Mouse (Mus musculus) midbrain, postnatal 0 days (tissue): Measurements from ENCODE around the gene Ptprj. TPM values are rescaled to one million over a fixed set of nuclear protein-coding genes. Genes with fewer than 3 reads are reported as not detected.

Experiments
- ATAC-seq: fragments of 200-750 bp; cut with Nextera tagmentation; 2 replicates; pipeline ENCODE4 v1.8.0; 2017; ENCODE audit warnings: moderate number of reproducible peaks, mild to moderate bottlenecking, moderate TSS enrichment, moderate library complexity; ENCODE audit not compliant: low FRiP score
- DNase-seq: peaks from one replicate; pipeline ENCODE4 v3.0.0-alpha.2; 2015; ENCODE audit warnings: low spot score
- H3K27ac ChIP-seq: fragments of 300-500 bp; sonication (generic); 2 replicates; pipeline ENCODE4 v1.5.1; 2014; ENCODE audit warnings: low read depth, mild to moderate bottlenecking, low read length, mixed read lengths
- H3K27me3 ChIP-seq: fragments of 300-500 bp; sonication (generic); 2 replicates; pipeline ENCODE4 v1.6.1; 2014; ENCODE audit warnings: low read length, control low read depth, mixed read lengths; ENCODE audit not compliant: insufficient read depth
- H3K36me3 ChIP-seq: fragments of 300-500 bp; sonication (generic); 2 replicates; pipeline ENCODE4 v1.6.1; 2014; ENCODE audit warnings: low read length, control low read depth, mixed read lengths; ENCODE audit not compliant: insufficient read depth
- H3K4me1 ChIP-seq: fragments of 300-500 bp; sonication (generic); 2 replicates; pipeline ENCODE4 v1.6.1; 2014; ENCODE audit warnings: mild to moderate bottlenecking, control low read depth, antibody characterized with exemption, low read length, mixed read lengths; ENCODE audit not compliant: insufficient read depth
- H3K4me2 ChIP-seq: fragments of 300-500 bp; sonication (generic); 2 replicates; pipeline ENCODE4 v1.6.1; 2014; ENCODE audit warnings: low read depth, mild to moderate bottlenecking, low read length, mixed read lengths; ENCODE audit not compliant: poor library complexity, severe bottlenecking
- H3K4me3 ChIP-seq: fragments of 300-500 bp; sonication (generic); 2 replicates; pipeline ENCODE4 v1.5.1; 2014; ENCODE audit warnings: low read depth, mild to moderate bottlenecking, low read length, moderate library complexity
- H3K9ac ChIP-seq: fragments of 300-500 bp; sonication (generic); replicated peaks from 2 replicates; pipeline ENCODE4 v1.6.1; 2014; ENCODE audit warnings: mild to moderate bottlenecking, low read length, moderate library complexity, mixed read lengths; ENCODE audit not compliant: poor library complexity, severe bottlenecking
- H3K9me3 ChIP-seq: fragments of 300-500 bp; sonication (generic); 2 replicates; pipeline ENCODE4 v1.6.1; 2016; ENCODE audit warnings: low read length, control low read depth
- CTCF ChIP-seq: IDR thresholded peaks from 2 replicates; pipeline ENCODE4 v1.5.1; 2016; ENCODE audit warnings: antibody characterized with exemption, mild to moderate bottlenecking
- WGBS: fragments of 180-500 bp; shearing (Covaris S2); extraction: QIAGEN DNeasy Blood & Tissue Kit; methylation state at CpG from one replicate; pipeline ENCODE4 v1.1.7; 2014; 5-methylcytosine and 5-hydroxymethylcytosine counted together
- polyA plus RNA-seq: library from polyadenylated mRNA; unstranded; fragments of >200 nt; fragmentation: Nextera tagmentation; extraction: Ambion mirVana; gene quantifications from 2 replicates; pipeline ENCODE4 v1.2.1, GENCODE M21; 2015
- total RNA-seq: library from RNA; depleted of rRNA; stranded (reverse); fragments of >200 nt; gene quantifications from 2 replicates; pipeline ENCODE4 v1.2.3, GENCODE M21; 2014

The Ptprj gene
- total and polyA plus RNA-seq, 2 experiments from 2014 or later, result 4.3 to 36.6 TPM

- no peak overlapping the region for H3K4me3 ChIP-seq
- no peaks in the 10 kb centered on the region for H3K9me3 ChIP-seq
- 0 out of 2 replicates have a peak, but pooled peaks cover 5% of the 10 kb centered on the region for H3K4me1 ChIP-seq
- no peak overlapping the region for H3K4me2 ChIP-seq
- TF ChIP-seq CTCF, result no peak
- 96% methylated on average over 2 of the region's 2 CpGs for WGBS
- DNase-seq (no peak), ATAC-seq (no peak)
- H3K9ac ChIP-seq, result no peak overlapping the region
- H3K27ac ChIP-seq, result no peak overlapping the region
- no peaks in the 10 kb centered on the region for H3K27me3 ChIP-seq
- H3K36me3 ChIP-seq, result no peaks in the 10 kb centered on the region
Measured at GRCm38 (mm10) chr2:90570871-90571270, 9.6 kb downstream of the Ptprj start.

DNA sequence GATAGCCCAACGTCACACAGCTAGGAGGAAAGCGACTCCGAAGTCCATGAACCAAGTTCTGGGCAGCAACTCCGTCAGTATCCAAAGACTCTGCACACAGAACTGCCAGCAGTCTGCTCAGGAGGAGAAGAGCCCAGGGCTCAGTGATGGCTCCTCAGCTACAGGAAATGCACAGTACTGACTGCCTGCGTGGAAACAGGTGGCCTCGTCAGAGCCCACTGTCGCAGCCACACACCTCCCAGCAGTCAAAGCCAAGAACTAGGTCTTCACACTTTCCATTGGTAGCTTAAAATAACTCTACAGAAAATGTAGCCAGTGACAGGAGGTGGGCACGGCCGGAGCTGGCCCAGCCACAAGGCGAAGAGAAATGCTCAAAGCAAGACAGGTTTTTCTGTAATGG is 10.2 kb downstream of the Ptprj start:
- H3K4me1 ChIP-seq, result 0 out of 2 replicates have a peak, but pooled peaks cover 5% of the 10 kb centered on the region
- no peak overlapping the region for H3K9ac ChIP-seq
- WGBS, result 89% methylated on average over 10 of the region's 10 CpGs
- no peaks in the 10 kb centered on the region for H3K27me3 ChIP-seq
- H3K36me3 ChIP-seq, result no peaks in the 10 kb centered on the region
- no peaks in the 10 kb centered on the region for H3K9me3 ChIP-seq
- no peak overlapping the region for H3K27ac ChIP-seq
- no peak for TF ChIP-seq CTCF
- DNase-seq, result no peak
- H3K4me2 ChIP-seq, result no peak overlapping the region
- no peak for ATAC-seq
- H3K4me3 ChIP-seq, result no peak overlapping the region

GRCm38 (mm10) chr2:90568961-90569481 is 11.4 kb downstream of the Ptprj start:
- 79% methylated on average over 7 of the region's 7 CpGs for WGBS
- ATAC-seq, result no peak
- Histone ChIP-seq H3K27me3 (no peaks in the 10 kb centered on the region), H3K9me3 (no peaks in the 10 kb centered on the region), H3K9ac (no peak overlapping the region), H3K4me2 (no peak overlapping the region), H3K4me3 (no peak overlapping the region), H3K27ac (no peak overlapping the region), H3K4me1 (0 out of 2 replicates have a peak, but pooled peaks cover 2% of the 10 kb centered on the region), H3K36me3 (no peaks in the 10 kb centered on the region)
- TF ChIP-seq CTCF, result no peak
- DNase-seq, result no peak

DNA sequence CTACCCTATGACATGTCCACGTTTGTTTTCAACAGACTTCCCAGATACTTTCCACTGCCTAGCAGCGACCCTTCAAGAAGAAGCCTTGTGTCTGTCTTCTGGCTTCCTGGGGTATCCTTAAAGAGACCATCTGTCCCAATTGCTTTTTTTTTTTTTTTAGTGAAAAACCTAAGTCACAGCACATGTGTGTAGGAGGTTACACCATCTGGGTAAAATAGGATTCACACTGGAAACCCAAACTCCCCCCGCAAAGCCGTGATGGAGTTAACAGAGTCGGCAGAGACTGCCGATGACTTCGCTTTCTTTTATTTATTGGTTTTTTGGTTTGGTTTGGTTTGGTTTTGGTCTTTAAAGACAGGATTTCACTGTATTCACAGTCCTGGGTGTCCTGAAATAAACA is 12.4 kb downstream of the Ptprj start:
- no peak overlapping the region for H3K4me2 ChIP-seq
- DNase-seq (no peak), ATAC-seq (no peak)
- no peaks in the 10 kb centered on the region for H3K4me1 ChIP-seq
- H3K27me3 ChIP-seq, result no peaks in the 10 kb centered on the region
- H3K27ac ChIP-seq, result no peak overlapping the region
- no peaks in the 10 kb centered on the region for H3K36me3 ChIP-seq
- no peak overlapping the region for H3K4me3 ChIP-seq
- no peaks in the 10 kb centered on the region for H3K9me3 ChIP-seq
- no peak for TF ChIP-seq CTCF
- 90% methylated on average over 7 of the region's 7 CpGs for WGBS
- H3K9ac ChIP-seq, result no peak overlapping the region

- WGBS, result 73% methylated on average over 8 of the region's 8 CpGs
- no peaks in the 10 kb centered on the region for H3K9me3 ChIP-seq
- DNase-seq (no peak), ATAC-seq (no peak)
- no peak overlapping the region for H3K9ac ChIP-seq
- TF ChIP-seq CTCF, result no peak
- no peaks in the 10 kb centered on the region for H3K4me1 ChIP-seq
- no peak overlapping the region for H3K4me2 ChIP-seq
- H3K27ac ChIP-seq, result no peak overlapping the region
- H3K36me3 ChIP-seq, result no peaks in the 10 kb centered on the region
- H3K27me3 ChIP-seq, result no peaks in the 10 kb centered on the region
- no peak overlapping the region for H3K4me3 ChIP-seq
Measured at GRCm38 (mm10) chr2:90566773-90567528, 13.5 kb downstream of the Ptprj start.

DNA sequence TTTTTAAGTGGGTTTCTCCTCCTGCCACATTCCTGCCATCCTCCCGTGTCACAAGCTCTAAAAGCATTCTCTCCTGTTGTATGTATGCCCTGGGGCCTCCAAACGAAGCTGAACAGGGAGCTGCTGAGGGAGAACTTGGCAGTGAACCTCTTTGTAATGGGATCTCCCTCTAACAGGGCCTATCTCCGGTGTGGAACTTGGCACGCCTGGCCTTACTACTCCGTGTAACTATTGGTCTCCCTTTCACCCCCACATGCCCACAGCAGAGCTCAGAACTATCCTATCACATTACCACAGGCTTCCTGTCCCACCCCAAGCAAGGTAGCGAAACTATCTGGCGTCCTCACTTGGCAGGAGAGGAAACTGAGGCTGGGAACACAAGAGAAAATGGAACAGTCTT is 14.4 kb downstream of the Ptprj start:
- Histone ChIP-seq H3K9me3 (no peaks in the 10 kb centered on the region), H3K4me1 (no peaks in the 10 kb centered on the region), H3K4me3 (no peak overlapping the region), H3K27ac (no peak overlapping the region), H3K27me3 (no peaks in the 10 kb centered on the region), H3K36me3 (no peaks in the 10 kb centered on the region), H3K4me2 (no peak overlapping the region), H3K9ac (no peak overlapping the region)
- 68% methylated on average over 7 of the region's 7 CpGs for WGBS
- TF ChIP-seq CTCF, result no peak
- ATAC-seq (no peak), DNase-seq (no peak)
